Mouse (Mus musculus) lung, adult 2 months (tissue): ENCODE measurements around the gene Ift140.

ENCODE experiments used
- CTCF ChIP-seq: fragments of 200-500 bp; IDR thresholded peaks from 2 replicates; pipeline ENCODE4 v1.5.1; 2011; ENCODE audit warnings: mild to moderate bottlenecking, low read length, control low read depth; ENCODE audit not compliant: insufficient read depth
- POLR2A ChIP-seq: fragments of 200-500 bp; IDR thresholded peaks from 2 replicates; pipeline ENCODE4 v1.6.1; 2011; ENCODE audit warnings: low read depth, mild to moderate bottlenecking, control low read depth, low read length, borderline replicate concordance; ENCODE audit errors: extremely low read depth

- TF ChIP-seq POLR2A, result no peak
- peak; percentile 68 for TF ChIP-seq CTCF
Observed at GRCm38 (mm10) chr17:25036183-25036582, 20.3 kb downstream of the Ift140 start.
